Mouse (Mus musculus): ENCODE data around the gene Mthfsd. TPM values are rescaled to one million over a fixed set of nuclear protein-coding genes. Genes with fewer than 3 reads are reported as not detected.

Gene Mthfsd
- polyA plus RNA-seq, 1 experiment = 38.9 TPM

- Histone ChIP-seq H3K27me3 (ENCODE audit: control insufficient read depth, insufficient read depth, low read length, poor library complexity, severe bottlenecking) (no peaks in the 10 kb centered on the region), H3K4me1 (ENCODE audit: control insufficient read depth, insufficient read depth, low read length) (no peaks in the 10 kb centered on the region), H3K9me3 (replicated peaks; ENCODE audit: control insufficient read depth, insufficient read depth, low read length, poor library complexity, severe bottlenecking) (no peaks in the 10 kb centered on the region), H3K4me3 (ENCODE audit: low read depth, low read length) (no peak overlapping the region), H3K36me3 (ENCODE audit: control insufficient read depth, insufficient read depth, low read length, poor library complexity, severe bottlenecking) (no peaks in the 10 kb centered on the region), H3K27ac (ENCODE audit: insufficient read depth, low read length) (no peak overlapping the region), H3K9ac (ENCODE audit: low read depth, poor library complexity, severe bottlenecking) (no peak overlapping the region)
- TF ChIP-seq CTCF (IDR thresholded peaks at IDR 0.05; ENCODE audit: low read depth, low read length) (peak; percentile 99), EP300 (IDR thresholded peaks at IDR 0.05; ENCODE audit: insufficient read depth, low read depth, low read length) (no peak)
These were observed 4.0 kb downstream of the Mthfsd start for GRCm38 (mm10) chr8:121104049-121104818.

GRCm38 (mm10) chr8:121093496-121093895, 14.7 kb downstream of the Mthfsd start:
- TF ChIP-seq EP300 (IDR thresholded peaks at IDR 0.05; ENCODE audit: insufficient read depth, low read depth, low read length) (no peak), POLR2A (IDR thresholded peaks at IDR 0.05; ENCODE audit: insufficient read depth, low read length) (no peak), CTCF (IDR thresholded peaks at IDR 0.05; ENCODE audit: low read depth, low read length) (no peak)
- no peak overlapping the region for H3K9ac ChIP-seq (ENCODE audit: low read depth, poor library complexity, severe bottlenecking)
- no peak overlapping the region for H3K27ac ChIP-seq (ENCODE audit: insufficient read depth, low read length)
- no peaks in the 10 kb centered on the region for H3K9me3 ChIP-seq (replicated peaks; ENCODE audit: control insufficient read depth, insufficient read depth, low read length, poor library complexity, severe bottlenecking)
- H3K4me3 ChIP-seq (ENCODE audit: low read depth, low read length) = no peak overlapping the region
- H3K4me1 ChIP-seq (ENCODE audit: control insufficient read depth, insufficient read depth, low read length) = no peaks in the 10 kb centered on the region
- H3K36me3 ChIP-seq (ENCODE audit: control insufficient read depth, insufficient read depth, low read length, poor library complexity, severe bottlenecking) = no peaks in the 10 kb centered on the region
- peaks cover 2% of the 10 kb centered on the region; the same call in 1 of the 2 replicates for H3K27me3 ChIP-seq (ENCODE audit: control insufficient read depth, insufficient read depth, low read length, poor library complexity, severe bottlenecking)

- Histone ChIP-seq H3K9me3 (replicated peaks; ENCODE audit: control insufficient read depth, insufficient read depth, low read length, poor library complexity, severe bottlenecking) (no peaks in the 10 kb centered on the region), H3K27ac (ENCODE audit: insufficient read depth, low read length) (no peak overlapping the region), H3K4me1 (ENCODE audit: control insufficient read depth, insufficient read depth, low read length) (no peaks in the 10 kb centered on the region), H3K36me3 (ENCODE audit: control insufficient read depth, insufficient read depth, low read length, poor library complexity, severe bottlenecking) (no peaks in the 10 kb centered on the region), H3K9ac (ENCODE audit: low read depth, poor library complexity, severe bottlenecking) (no peak overlapping the region), H3K4me3 (ENCODE audit: low read depth, low read length) (no peak overlapping the region), H3K27me3 (ENCODE audit: control insufficient read depth, insufficient read depth, low read length, poor library complexity, severe bottlenecking) (peaks cover 2% of the 10 kb centered on the region)
- TF ChIP-seq CTCF (IDR thresholded peaks at IDR 0.05; ENCODE audit: low read depth, low read length) = peak; percentile 89
- TF ChIP-seq EP300 (IDR thresholded peaks at IDR 0.05; ENCODE audit: insufficient read depth, low read depth, low read length) = no peak
- TF ChIP-seq POLR2A (IDR thresholded peaks at IDR 0.05; ENCODE audit: insufficient read depth, low read length) = no peak
These were observed 15.6 kb downstream of the Mthfsd start for GRCm38 (mm10) chr8:121092627-121093026.

GRCm38 (mm10) chr8:121092141-121092540, 16.1 kb downstream of the Mthfsd start:
- Histone ChIP-seq H3K36me3 (ENCODE audit: control insufficient read depth, insufficient read depth, low read length, poor library complexity, severe bottlenecking) (no peaks in the 10 kb centered on the region), H3K4me3 (ENCODE audit: low read depth, low read length) (no peak overlapping the region), H3K9ac (ENCODE audit: low read depth, poor library complexity, severe bottlenecking) (no peak overlapping the region), H3K4me1 (ENCODE audit: control insufficient read depth, insufficient read depth, low read length) (no peaks in the 10 kb centered on the region), H3K9me3 (replicated peaks; ENCODE audit: control insufficient read depth, insufficient read depth, low read length, poor library complexity, severe bottlenecking) (no peaks in the 10 kb centered on the region), H3K27ac (ENCODE audit: insufficient read depth, low read length) (no peak overlapping the region), H3K27me3 (ENCODE audit: control insufficient read depth, insufficient read depth, low read length, poor library complexity, severe bottlenecking) (peaks cover 7% of the 10 kb centered on the region)
- TF ChIP-seq CTCF (IDR thresholded peaks at IDR 0.05; ENCODE audit: low read depth, low read length) (no peak), POLR2A (IDR thresholded peaks at IDR 0.05; ENCODE audit: insufficient read depth, low read length) (no peak), EP300 (IDR thresholded peaks at IDR 0.05; ENCODE audit: insufficient read depth, low read depth, low read length) (no peak)

GRCm38 (mm10) chr8:121090716-121091115, 17.5 kb downstream of the Mthfsd start:
- H3K36me3 ChIP-seq (ENCODE audit: control insufficient read depth, insufficient read depth, low read length, poor library complexity, severe bottlenecking) = no peaks in the 10 kb centered on the region
- TF ChIP-seq POLR2A (IDR thresholded peaks at IDR 0.05; ENCODE audit: insufficient read depth, low read length) = no peak
- TF ChIP-seq CTCF (IDR thresholded peaks at IDR 0.05; ENCODE audit: low read depth, low read length) = peak; percentile 46
- H3K4me1 ChIP-seq (ENCODE audit: control insufficient read depth, insufficient read depth, low read length) = no peaks in the 10 kb centered on the region
- H3K27ac ChIP-seq (ENCODE audit: insufficient read depth, low read length) = no peak overlapping the region
- no peaks in the 10 kb centered on the region for H3K9me3 ChIP-seq (replicated peaks; ENCODE audit: control insufficient read depth, insufficient read depth, low read length, poor library complexity, severe bottlenecking)
- H3K27me3 ChIP-seq (ENCODE audit: control insufficient read depth, insufficient read depth, low read length, poor library complexity, severe bottlenecking) = peaks cover 11% of the 10 kb centered on the region
- H3K9ac ChIP-seq (ENCODE audit: low read depth, poor library complexity, severe bottlenecking) = no peak overlapping the region
- no peak overlapping the region for H3K4me3 ChIP-seq (ENCODE audit: low read depth, low read length)

- no peaks in the 10 kb centered on the region for H3K9me3 ChIP-seq (replicated peaks; ENCODE audit: control insufficient read depth, insufficient read depth, low read length, poor library complexity, severe bottlenecking)
- TF ChIP-seq POLR2A (IDR thresholded peaks at IDR 0.05; ENCODE audit: insufficient read depth, low read length) = no peak
- no peak for TF ChIP-seq CTCF (IDR thresholded peaks at IDR 0.05; ENCODE audit: low read depth, low read length)
- no peak for TF ChIP-seq EP300 (IDR thresholded peaks at IDR 0.05; ENCODE audit: insufficient read depth, low read depth, low read length)
- no peak overlapping the region for H3K27ac ChIP-seq (ENCODE audit: insufficient read depth, low read length)
- H3K36me3 ChIP-seq (ENCODE audit: control insufficient read depth, insufficient read depth, low read length, poor library complexity, severe bottlenecking) = no peaks in the 10 kb centered on the region
- H3K4me1 ChIP-seq (ENCODE audit: control insufficient read depth, insufficient read depth, low read length) = no peaks in the 10 kb centered on the region
- peak overlapping the region; percentile 48 for H3K9ac ChIP-seq (ENCODE audit: low read depth, poor library complexity, severe bottlenecking)
- peaks cover 19% of the 10 kb centered on the region for H3K27me3 ChIP-seq (ENCODE audit: control insufficient read depth, insufficient read depth, low read length, poor library complexity, severe bottlenecking)
- peak overlapping the region; percentile 42 for H3K4me3 ChIP-seq (ENCODE audit: low read depth, low read length)
These were observed 18.4 kb downstream of the Mthfsd start for GRCm38 (mm10) chr8:121089631-121090380.
